Mouse (Mus musculus) intestine, embryonic 14.5 days (tissue): ENCODE measurements at regions not wholly inside any gene's neighbourhood (a gene's known extent, or its start where the extent isn't known, plus 50 kb on each side); places are given as distances from the start of the nearest gene placed in this dataset.

Experiments
- ATAC-seq: fragments of 200-750 bp; cut with Nextera tagmentation; replicated peaks from 2 replicates; pipeline ENCODE4 v1.8.0; 2017; ENCODE audit warnings: low read depth, moderate number of reproducible peaks, moderate TSS enrichment, moderate library complexity; ENCODE audit not compliant: low FRiP score, low TSS enrichment
- DNase-seq: peaks from one replicate; pipeline ENCODE4 v3.0.0-alpha.2; 2018; ENCODE audit warnings: low spot score
- H3K27ac ChIP-seq: fragments of 300-500 bp; sonication (generic); 2 replicates; pipeline ENCODE4 v1.5.1; 2014; ENCODE audit warnings: low read depth, mild to moderate bottlenecking, control low read depth
- H3K27me3 ChIP-seq: fragments of 300-500 bp; sonication (generic); replicated peaks from 2 replicates; pipeline ENCODE4 v1.6.1; 2014; ENCODE audit warnings: low read length, control low read depth; ENCODE audit not compliant: control insufficient read depth, insufficient read depth
- H3K36me3 ChIP-seq: fragments of 300-500 bp; sonication (generic); 2 replicates; pipeline ENCODE4 v1.6.1; 2014; ENCODE audit warnings: low read length, control low read depth; ENCODE audit not compliant: control insufficient read depth, insufficient read depth
- H3K4me1 ChIP-seq: fragments of 300-500 bp; sonication (generic); replicated peaks from 2 replicates; pipeline ENCODE4 v1.6.1; 2014; ENCODE audit warnings: low read length, control low read depth, mixed read lengths; ENCODE audit not compliant: control insufficient read depth, insufficient read depth
- H3K4me2 ChIP-seq: fragments of 300-500 bp; sonication (generic); 2 replicates; pipeline ENCODE4 v1.6.1; 2014; ENCODE audit warnings: low read length
- H3K4me3 ChIP-seq: fragments of 300-500 bp; sonication (generic); 2 replicates; pipeline ENCODE4 v1.5.1; 2014; ENCODE audit warnings: low read depth, low read length, control low read depth, mixed read lengths
- H3K9ac ChIP-seq: fragments of 300-500 bp; sonication (generic); 2 replicates; pipeline ENCODE4 v1.6.1; 2014; ENCODE audit warnings: mild to moderate bottlenecking, low read length
- H3K9me3 ChIP-seq: fragments of 300-500 bp; sonication (generic); 2 replicates; pipeline ENCODE4 v1.6.1; 2016; ENCODE audit warnings: low read length, control low read depth; ENCODE audit not compliant: control insufficient read depth
- WGBS: fragments of 180-500 bp; shearing (Covaris S2); extraction: QIAGEN DNeasy Blood & Tissue Kit; methylation state at CpG from one replicate; pipeline ENCODE4 v1.1.7; 2014; 5-methylcytosine and 5-hydroxymethylcytosine counted together

GRCm38 (mm10) chr8:12513042-12513441, 59.8 kb upstream of the Spaca7 start:
- 67% methylated on average over 9 of the region's 9 CpGs for WGBS

DNA sequence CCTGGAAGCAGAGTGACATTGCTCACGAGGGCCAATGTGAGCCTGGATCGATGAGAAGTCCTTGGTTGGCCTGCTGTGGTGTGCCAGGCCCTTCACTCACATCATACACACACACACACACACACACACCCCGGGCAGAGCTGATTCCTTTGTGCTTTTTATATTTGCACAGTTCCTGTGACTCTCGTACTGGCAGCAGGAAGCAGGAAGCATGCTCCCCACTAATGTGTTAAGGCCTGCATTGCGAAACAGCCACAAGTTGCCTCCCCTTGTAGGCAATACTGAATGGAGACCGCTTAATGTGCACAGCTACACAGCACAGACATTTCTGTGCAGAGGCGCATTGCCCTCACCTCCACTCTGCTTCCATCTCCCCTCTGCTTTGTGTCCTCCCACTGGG, 58.7 kb upstream of the Spaca7 start:
- DNase-seq (no peak), ATAC-seq (no peak)
- no peak overlapping the region for H3K4me2 ChIP-seq
- H3K36me3 ChIP-seq, result no peaks in the 10 kb centered on the region
- no peaks in the 10 kb centered on the region for H3K9me3 ChIP-seq
- WGBS, result 70% methylated on average over 7 of the region's 7 CpGs
- no peak overlapping the region for H3K9ac ChIP-seq
- H3K4me1 ChIP-seq, result no peaks in the 10 kb centered on the region
- H3K27me3 ChIP-seq, result no peaks in the 10 kb centered on the region
- no peak overlapping the region for H3K27ac ChIP-seq
- H3K4me3 ChIP-seq, result no peak overlapping the region

More at GRCm38 (mm10) chr8:12513042-12513441, 59.8 kb upstream of the Spaca7 start:
- no peak for ATAC-seq
- Histone ChIP-seq H3K4me1 (no peaks in the 10 kb centered on the region), H3K4me3 (no peak overlapping the region), H3K9ac (no peak overlapping the region), H3K27ac (no peak overlapping the region), H3K4me2 (no peak overlapping the region), H3K36me3 (no peaks in the 10 kb centered on the region), H3K9me3 (no peaks in the 10 kb centered on the region), H3K27me3 (no peaks in the 10 kb centered on the region)
- DNase-seq, result no peak

DNA sequence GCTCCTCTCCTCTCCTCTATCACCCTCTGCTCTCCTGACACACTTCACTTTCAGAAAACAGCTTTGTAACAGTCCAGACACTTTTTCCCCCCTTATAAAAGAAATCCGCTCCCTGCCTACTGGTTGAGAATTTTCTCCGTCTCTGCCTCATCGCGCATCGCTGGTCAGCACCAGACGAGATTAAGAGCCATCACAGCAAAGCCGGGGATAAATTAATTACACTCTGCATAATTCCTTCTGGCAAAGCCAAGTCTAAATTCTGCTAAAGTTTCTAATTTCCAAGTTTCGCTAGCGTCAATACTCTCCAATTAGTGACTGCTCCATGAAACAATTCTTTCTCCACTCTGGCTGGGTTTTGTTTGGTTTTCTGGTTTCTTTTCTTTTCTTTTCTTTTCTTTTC, 51.2 kb upstream of the Spaca7 start:
- Histone ChIP-seq H3K27me3 (no peaks in the 10 kb centered on the region), H3K4me3 (no peak overlapping the region), H3K4me1 (no peaks in the 10 kb centered on the region), H3K4me2 (no peak overlapping the region), H3K9ac (no peak overlapping the region), H3K36me3 (no peaks in the 10 kb centered on the region), H3K27ac (no peak overlapping the region), H3K9me3 (no peaks in the 10 kb centered on the region)
- WGBS, result 57% methylated on average over 9 of the region's 9 CpGs
- DNase-seq (no peak), ATAC-seq (no peak)
